Mouse (Mus musculus): ENCODE data around the gene Casc1.

DNA sequence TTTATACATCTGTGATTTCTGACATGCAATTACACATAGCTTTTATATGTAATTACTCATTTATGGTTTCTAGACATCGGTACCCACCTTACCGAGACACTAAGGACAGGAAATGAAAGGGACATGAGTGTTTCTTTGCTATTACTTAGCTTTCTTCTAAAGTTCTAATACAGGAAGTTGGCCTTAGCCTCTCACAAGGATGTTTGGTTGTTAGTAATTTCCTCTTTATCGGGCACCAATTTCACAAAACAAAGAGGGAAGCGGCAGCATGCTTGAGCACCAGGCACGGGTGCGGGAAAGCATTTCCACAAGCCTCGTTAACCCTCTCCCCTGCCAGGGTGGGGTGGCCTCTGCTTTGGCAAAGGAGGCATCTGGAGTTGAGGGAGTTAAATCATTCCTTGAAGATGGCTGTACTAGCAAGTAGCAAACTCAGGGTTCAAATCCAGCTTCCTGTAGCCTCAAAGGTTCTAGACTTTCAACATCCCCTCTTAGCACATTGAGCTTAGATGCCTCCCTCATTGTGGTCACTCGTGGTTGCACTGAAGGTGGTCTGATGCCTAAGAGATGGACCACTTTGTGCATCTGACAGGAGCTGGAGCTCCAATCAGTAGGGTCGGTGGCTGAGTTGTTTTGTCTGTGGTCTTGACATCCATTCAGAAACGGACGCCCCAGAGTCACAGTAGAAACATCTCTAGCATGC is 70.9 kb downstream of the Casc1 start:
- TF ChIP-seq CTCF (IDR thresholded peaks at IDR 0.05; ENCODE audit: insufficient read depth, low read length) (no peak), POLR2A (IDR thresholded peaks at IDR 0.05; ENCODE audit: borderline replicate concordance, extremely low read depth, low read depth, low read length) (no peak)

All from lung, adult 2 months (tissue).